Mouse (Mus musculus) heart, postnatal 14 days (tissue): Measurements from ENCODE around the gene Nedd4. TPM values are rescaled to one million over a fixed set of nuclear protein-coding genes. Genes with fewer than 3 reads are reported as not detected.

ENCODE experiments used
- DNase-seq, 2 experiments: peaks; one replicate each; pipeline ENCODE4 v3.0.0; 2021 to 2022
- intact Hi-C: fragments of 180-260 bp; cut with DNase I; formaldehyde crosslinking; loops from one replicate; pipeline ENCODE4 v1.15.1; 2025
- total RNA-seq, 2 experiments: library from RNA; stranded (reverse); gene quantifications; 2 replicates each; pipeline ENCODE4 v1.2.3; 2021

Nedd4 gene
- total RNA-seq, 2 experiments from 2014 or later = 405 to 416 TPM

DNA sequence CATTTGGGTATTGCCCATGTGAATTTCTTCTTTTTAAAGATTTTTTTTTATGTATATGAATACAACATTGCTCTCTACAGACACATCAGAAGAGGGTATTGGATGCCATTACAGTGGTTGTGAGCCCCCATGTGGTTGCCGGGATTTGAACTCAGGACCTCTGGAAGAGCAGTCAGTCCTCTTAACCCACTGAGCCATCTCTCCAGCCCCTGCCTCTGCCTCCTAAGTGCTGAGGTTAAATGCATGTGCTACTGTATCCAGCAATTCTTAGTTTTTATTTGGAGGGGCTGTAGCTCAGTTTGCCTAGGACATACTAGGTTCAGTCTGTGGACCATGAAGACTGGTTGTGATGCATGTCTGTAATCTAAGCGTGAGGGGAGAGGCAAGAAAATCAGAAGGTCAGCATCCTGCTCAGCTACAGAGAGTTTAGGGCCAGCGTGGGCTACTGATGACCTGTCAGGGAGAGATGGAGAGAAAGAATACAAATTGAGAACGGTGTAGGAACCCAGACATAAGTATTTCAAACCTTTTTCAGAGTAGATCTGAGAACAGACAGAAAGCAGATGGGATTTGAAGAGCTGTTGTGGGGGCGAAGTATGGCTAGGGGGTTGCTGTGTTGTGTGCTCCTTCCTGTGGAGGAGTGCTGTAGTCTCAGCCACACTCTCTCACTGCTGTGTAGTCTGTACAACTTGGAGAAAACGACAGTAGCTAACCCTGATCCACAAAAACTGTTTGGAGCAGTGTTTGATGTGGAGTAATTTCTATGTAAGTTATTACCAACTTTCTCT is 13.0 kb downstream of the Nedd4 start:
- intact Hi-C loops = loop anchor here (5.0 kb wide), 1 partner anchor 143 kb away; the partner anchor contains the start of gene Rfx7
- DNase-seq = no peak

- DNase-seq = no peak
These were observed 13.6 kb downstream of the Nedd4 start for GRCm38 (mm10) chr9:72675745-72676200.

GRCm38 (mm10) chr9:72677659-72678058 is 15.5 kb downstream of the Nedd4 start:
- intact Hi-C loops = no loop called here
- DNase-seq = no peak

More at GRCm38 (mm10) chr9:72675745-72676200, 13.6 kb downstream of the Nedd4 start:
- intact Hi-C loops = no loop called here

DNA sequence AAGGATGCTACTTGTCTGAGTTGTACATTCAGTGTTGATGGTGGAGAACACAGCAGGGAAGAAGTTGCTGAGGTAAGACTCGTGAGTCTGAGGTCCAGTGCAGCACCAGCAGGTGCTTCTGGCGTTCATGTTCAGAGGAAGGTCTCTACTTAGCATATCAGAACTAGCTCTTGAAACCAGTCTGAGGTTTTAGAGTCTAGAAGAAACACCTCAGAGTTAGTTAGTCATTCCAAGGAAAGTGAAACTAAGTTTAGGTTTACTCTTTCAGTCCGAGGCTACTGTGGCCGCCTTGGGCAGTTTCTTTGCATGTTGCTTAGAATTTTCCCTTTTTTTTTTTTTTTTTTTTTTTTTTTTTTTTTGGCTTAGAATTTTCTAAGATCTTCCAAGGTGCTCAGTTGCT is 16.6 kb downstream of the Nedd4 start:
- intact Hi-C loops = no loop called here
- no peak for DNase-seq

- intact Hi-C loops = loop anchor here (5.0 kb wide), 1 partner anchor 36 kb away; no protein-coding TSS in a partner anchor
- DNase-seq = no peak
These were observed 19.6 kb downstream of the Nedd4 start for GRCm38 (mm10) chr9:72681652-72682228.

DNA sequence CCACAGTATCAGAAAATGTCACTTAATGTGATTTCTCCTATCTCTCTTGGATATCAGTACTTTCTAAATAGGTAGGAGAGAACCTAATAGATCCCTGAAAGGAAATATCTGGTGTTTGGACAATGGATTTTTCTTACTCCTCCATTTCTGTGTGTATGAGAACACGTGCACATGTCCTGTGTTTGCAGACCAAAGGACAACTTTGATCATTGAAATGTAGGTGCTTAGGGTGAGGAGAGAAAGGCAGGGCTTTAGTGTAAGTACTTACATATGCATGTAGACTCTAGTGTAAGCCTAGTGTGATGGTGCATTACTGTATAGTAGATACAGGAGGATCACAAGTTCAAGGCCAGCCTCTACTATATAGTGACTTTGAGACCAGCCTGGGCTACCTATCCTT is 21.1 kb downstream of the Nedd4 start:
- intact Hi-C loops = loop anchor here (5.0 kb wide), 1 partner anchor 34 kb away; no protein-coding TSS in a partner anchor
- no peak for DNase-seq

GRCm38 (mm10) chr9:72685231-72685630 is 23.1 kb downstream of the Nedd4 start:
- intact Hi-C loops = no loop called here
- no peak for DNase-seq

DNA sequence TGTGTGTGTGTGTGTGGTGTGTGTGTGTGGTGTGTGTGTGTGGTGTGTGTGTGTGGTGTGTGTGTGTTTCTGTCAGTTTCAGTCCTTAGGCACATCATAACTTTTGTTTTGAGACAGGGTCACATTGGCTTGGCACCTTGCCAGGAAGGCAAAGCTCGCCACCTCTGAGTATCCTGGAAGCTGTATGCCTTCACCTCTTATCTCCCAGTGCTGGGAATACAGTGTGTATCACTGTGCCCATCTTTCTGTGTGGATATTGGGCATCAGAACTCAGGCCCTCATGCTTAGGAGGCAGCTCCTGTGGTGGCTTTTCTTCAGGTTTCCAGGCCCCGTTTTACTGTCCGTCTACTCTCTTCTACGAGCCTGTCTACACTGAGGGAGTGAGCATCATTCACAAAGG is 24.4 kb downstream of the Nedd4 start:
- intact Hi-C loops = no loop called here
- DNase-seq = peak; percentile 45 to 54

DNA sequence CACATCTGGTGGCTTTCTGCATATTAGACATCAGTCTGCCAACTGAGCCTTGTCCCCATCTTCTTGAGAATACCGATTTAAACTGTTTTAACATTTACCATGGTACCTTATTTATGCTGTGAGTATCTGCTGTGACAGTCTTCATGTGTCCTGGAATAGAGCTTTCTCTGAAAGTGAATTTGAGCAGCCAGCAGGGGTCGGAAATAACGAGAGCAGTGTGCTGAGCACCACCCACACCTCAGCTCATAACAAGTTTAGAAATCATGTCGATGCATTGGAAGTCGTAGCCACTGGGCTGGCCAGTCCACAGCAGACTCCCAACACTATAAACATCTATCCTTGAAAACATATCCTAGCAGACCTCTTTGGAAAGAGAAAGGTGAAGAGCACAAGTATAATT is 27.4 kb downstream of the Nedd4 start:
- intact Hi-C loops = no loop called here
- DNase-seq = no peak

DNA sequence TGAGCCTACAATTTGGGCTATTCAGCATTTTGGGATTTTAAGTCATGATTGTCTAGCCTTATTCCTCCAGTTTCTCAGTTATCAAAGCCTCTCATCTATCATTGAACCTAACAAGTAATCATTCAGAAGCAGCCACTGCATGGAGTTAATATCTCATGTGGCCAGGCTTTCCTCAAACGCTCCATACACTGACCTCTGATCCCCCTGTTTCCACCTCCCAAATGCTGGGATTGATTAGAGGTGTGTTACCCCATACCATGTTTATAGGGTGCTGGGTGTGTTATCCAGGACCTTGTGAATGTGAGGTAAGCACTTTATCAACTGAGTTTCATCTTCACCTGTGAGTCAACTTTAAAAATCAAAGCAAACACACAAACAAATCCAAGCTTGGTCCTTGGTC is 28.7 kb downstream of the Nedd4 start:
- no peak for DNase-seq
- intact Hi-C loops = no loop called here

DNA sequence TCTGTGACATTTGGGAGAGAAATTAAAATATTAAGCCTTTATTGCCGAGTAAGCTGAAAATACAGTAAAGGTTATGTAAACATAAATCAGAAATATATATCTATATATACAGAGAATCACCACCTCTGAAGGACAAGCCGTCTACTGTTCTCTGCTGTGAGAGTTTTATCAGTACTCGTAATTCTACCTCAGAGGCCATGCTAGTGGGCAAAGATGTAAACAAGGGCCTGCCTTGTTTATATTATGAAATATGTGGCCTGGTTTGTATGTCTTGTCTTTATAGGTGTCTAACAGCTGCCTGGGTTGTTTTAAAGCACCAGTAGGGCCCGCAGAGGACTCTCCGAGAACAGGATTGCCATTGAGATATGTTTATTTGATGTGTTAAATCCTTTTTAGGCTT is 29.8 kb downstream of the Nedd4 start:
- no peak for DNase-seq
- intact Hi-C loops = no loop called here

- peak in 1 of 2 experiments; percentile 16 for DNase-seq
These were observed 31.0 kb downstream of the Nedd4 start for GRCm38 (mm10) chr9:72693081-72693696.

GRCm38 (mm10) chr9:72693861-72694260 is 31.7 kb downstream of the Nedd4 start:
- DNase-seq = no peak
- intact Hi-C loops = no loop called here

More at GRCm38 (mm10) chr9:72693081-72693696, 31.0 kb downstream of the Nedd4 start:
- intact Hi-C loops = no loop called here

GRCm38 (mm10) chr9:72696508-72696907 is 34.4 kb downstream of the Nedd4 start:
- intact Hi-C loops = no loop called here
- no peak for DNase-seq

DNA sequence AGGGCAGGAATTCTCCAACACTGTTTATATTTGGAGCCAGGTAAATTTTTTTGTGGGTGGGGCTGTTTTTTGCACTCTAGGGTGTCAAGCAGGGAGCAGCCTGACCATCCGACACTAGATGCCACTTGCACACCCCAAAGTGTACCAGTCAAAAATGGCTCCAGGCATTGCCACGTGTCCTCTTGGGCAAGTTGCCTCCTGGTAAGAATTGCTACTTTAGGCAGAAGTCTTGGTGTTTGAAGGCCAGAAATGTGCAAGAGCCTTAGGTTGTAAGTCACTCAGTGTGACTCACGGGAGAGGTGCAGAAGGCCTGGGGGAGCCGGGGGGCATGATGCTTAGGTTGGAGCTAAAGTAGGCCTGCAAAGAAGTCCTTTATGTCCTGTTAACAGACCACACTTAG is 35.6 kb downstream of the Nedd4 start:
- intact Hi-C loops = no loop called here
- DNase-seq = no peak

DNA sequence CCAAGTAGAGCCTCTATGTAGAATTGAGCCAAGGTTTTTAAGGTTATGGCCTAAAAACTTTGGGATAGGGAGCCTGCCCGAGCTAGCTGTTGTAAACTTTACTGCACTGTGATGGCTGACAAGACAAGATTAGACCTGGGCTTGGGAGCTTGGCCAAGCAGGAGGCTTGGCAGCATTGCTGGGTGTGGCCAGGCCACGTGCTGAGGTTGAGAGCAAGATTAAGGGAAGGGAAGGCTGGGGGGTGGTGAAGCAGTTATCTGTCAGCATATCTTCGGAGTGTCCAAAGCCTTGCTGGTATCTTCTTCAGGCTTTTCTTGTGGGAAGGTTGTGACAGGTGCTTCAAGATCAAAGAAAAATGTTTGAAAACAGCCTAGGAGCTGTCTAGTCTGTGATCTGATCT is 37.6 kb downstream of the Nedd4 start:
- peak; percentile 44 to 63 for DNase-seq
- intact Hi-C loops = no loop called here

DNA sequence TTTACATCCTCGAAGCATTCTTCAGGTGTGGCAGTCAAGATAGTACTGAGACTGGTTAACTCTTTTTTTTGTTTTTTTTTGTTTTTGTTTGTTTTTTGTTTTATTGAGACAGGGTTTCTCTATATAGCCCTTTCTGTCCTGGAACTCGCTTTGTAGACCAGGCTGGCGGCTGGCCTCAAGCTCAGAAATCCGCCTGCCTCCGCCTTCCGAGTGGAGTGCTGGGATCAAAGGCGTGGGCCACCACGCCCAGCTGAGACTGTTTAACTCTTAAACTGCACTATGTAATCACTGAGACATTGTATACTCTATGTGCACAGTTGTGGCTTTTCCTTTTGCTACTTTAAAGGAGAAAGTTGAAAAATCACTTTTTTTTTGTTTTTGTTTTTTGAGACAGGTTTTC is 39.3 kb downstream of the Nedd4 start:
- DNase-seq = no peak
- intact Hi-C loops = no loop called here

- intact Hi-C loops = no loop called here
These were observed 39.9 kb downstream of the Nedd4 start for GRCm38 (mm10) chr9:72702075-72702474.

DNA sequence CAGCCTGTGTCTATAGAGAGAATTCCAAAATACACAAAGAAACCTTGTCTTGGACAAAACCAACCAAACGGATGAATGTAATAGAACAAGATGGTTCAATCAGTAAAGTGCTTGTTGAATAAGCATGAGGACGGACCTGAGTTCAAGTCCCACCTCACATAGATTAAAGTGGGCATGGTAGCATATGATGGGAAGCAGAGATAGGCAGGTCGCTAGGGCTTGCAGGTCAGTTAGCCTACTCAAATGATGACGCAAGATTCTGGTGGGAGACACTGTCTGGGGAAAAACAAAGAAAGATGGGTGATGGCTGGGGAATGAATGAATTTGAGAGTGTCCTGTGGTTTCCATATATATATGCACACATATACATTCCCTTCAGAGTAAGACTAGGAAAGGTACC is 41.0 kb downstream of the Nedd4 start:
- DNase-seq = no peak
- intact Hi-C loops = no loop called here

More at GRCm38 (mm10) chr9:72702075-72702474, 39.9 kb downstream of the Nedd4 start:
- DNase-seq = peak; percentile 59 to 64

GRCm38 (mm10) chr9:72703754-72704153 is 41.6 kb downstream of the Nedd4 start:
- intact Hi-C loops = no loop called here
- no peak for DNase-seq

- intact Hi-C loops = no loop called here
- DNase-seq = no peak
These were observed 43.1 kb downstream of the Nedd4 start for GRCm38 (mm10) chr9:72705270-72705669.
